Mouse (Mus musculus) A20 (cell line): ENCODE data around the gene Myo1g.

Experiments
- DNase-seq: peaks from one replicate; pipeline ENCODE4 v3.0.0-alpha.2; 2011; ENCODE audit warnings: low read depth, low spot score

The Myo1g gene

DNA sequence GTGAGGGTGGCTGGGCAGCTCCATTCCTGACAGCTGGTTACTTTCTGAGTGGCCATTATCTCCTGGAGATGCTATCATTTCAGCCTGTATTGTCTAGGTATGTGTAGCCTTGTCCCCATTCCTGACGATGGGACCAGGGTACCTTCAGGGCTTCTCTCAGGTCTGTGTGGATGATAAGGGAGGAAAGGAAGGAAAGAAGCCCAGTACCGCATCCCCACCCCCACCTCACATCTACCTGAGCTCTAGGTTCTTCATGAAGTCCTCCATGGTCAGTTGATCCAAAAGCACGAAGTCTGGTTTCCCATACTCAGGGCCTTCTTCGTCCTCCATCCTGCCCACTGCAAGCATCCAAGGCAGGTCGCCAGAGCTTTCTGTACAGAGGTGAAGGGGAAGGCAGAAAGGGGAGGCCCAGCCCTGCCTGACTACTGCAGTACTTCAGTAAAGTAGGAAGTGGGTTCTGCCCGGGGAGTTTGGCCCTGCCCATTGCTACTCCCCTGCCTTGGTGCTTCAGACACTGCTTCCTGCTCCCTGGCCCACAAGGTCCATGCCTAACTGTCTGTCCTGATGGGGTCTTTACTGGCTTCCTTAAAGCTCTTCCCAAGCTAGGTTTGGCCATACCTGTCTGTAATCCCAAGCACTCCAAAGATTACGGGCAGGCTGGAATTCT, at the start of gene Myo1g:
Gene Myo1g, minus strand, starts transcription at position 459 of the 667 bp plus-strand sequence.
- peak; percentile 87 for DNase-seq

DNA sequence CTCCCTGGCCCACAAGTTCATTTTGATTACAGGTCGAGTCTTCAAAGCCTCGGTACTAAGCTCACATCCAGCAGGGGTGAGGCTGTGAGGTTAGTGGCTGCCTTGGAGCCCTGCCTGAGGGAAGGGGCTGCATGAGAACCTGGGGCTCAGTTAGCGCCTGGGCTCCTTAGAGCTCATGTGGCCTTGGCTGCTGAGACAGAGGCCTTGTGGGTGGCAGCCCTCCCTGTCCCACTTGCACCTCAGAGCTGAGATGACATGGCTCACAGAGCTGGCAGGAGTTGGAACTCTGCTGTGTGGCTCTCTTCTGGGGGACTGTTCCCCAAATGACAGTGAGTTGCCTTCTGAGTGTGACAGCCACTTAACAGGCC, 48.6 kb upstream of the Myo1g start:
- DNase-seq: no peak

DNA sequence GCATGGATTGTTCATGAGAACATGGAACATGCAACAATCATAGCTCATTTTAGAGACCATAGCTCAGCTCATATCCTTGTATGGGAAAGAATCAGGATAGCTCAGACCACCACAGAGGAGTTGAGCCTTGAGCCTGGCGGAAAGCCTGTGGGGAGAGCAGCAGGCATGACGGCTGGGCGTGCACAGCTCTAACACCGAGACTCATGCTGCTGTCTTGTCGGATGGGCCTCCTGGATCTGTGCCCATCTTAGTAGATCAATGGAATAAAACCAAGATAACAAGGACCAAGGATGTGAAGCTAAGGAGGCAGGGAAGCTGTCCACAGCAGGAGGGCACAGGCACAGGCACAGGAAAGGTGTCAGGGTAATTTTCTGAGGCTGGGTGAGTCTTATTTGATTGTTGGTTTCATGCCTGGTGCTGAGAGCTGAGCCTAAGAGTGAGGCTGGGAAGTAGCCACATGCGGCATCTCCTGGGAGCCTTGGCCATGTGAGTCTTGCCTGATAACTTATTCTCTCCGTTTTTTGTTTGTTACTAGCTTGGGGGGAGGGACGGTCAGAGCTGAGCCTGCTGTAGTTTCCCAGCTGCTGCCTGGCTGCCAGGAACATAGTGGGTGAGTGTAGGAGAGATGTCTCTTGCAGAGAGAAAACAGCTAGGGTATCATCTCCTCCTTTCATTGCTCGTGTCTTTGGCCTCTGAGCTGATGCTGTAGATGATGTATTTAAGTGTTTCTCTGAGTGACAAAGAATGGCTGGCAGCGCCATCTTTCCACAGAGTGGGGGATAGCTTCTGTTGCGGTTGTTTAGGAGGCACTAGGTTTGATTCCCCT, 48.0 kb upstream of the Myo1g start:
- no peak for DNase-seq

DNA sequence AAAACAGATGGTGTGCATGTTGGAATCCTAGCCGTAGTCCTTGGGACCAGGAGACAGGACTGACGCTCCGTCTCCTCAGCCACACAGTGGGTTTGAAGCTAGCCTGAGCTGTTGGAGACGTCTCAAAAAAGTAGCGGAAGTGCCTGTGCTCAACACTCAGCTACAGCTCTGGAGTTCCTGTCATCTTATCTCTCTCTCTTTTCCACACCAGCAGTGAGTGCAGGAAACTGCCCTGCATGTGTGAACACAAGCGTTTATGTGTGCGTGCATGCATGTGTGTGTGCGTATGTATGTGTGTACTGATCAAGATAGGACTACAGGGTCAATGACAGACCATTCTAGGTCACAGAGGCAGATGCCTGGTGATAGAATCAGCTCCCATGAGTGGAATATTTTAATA, 47.2 kb upstream of the Myo1g start:
- no peak for DNase-seq

DNA sequence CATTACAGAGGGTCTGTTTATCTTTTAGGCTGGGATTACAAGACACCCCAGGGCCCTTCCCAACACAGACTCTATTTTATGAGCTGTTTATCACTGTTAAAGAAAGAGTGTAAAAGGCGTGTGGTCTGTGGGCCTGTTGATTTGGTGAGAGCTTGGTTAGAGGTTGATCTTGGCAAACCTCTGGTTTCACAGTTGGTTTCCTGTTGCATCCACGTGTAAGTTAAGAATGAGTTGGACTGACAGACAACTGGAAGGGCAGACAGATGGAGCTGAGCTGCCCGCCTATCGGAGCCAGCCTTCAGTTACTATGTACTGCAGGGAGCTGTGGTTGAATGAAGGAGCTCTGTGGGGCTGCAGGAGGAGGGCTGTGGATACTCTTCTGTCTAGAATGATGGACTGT, 45.7 kb upstream of the Myo1g start:
- DNase-seq: no peak

GRCm38 (mm10) chr11:6563201-6563600, 42.4 kb upstream of the Myo1g start:
- DNase-seq: no peak

- DNase-seq: no peak
These were observed 41.6 kb upstream of the Myo1g start for GRCm38 (mm10) chr11:6562359-6562758.

GRCm38 (mm10) chr11:6561474-6561873, 40.7 kb upstream of the Myo1g start:
- DNase-seq: no peak

GRCm38 (mm10) chr11:6560655-6561360, 40.0 kb upstream of the Myo1g start:
- DNase-seq: peak; percentile 63

DNA sequence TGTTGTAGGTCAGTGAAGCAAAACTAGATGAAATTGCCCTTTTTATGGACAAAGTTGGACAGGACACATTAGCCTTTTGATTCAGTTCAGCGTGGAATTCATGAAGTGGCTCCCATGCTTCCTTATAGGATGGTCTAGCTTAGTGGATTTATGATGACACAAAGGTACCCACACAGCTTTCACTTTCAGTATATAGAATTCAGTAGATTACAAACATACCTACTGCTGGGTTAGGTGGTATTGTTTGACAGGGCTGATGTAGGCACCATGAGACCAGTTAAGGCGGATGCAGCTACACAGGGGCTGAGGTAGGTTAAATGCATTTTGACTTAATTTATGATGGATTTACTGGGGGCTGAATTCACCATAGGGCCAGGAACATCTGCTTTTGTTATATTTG, 39.2 kb upstream of the Myo1g start:
- DNase-seq: peak; percentile 39

DNA sequence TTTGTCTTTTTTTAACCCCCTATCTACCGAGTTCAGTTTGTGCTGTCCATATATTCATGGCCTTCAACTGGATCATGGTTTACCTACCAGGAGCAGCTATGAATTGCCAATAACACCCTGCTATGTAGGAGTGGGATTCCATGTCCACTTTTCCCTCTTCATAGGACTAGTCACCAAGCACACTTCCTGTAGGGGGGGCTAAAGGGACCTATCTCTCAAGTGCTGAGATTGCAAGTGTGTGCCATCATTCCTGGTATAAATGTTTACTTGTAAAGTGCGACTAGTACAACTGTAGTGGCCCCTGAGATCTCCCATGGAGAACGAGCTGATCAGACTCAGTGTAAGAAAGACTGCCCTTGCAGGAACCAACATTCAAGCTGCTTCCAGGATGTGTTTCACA, 37.5 kb upstream of the Myo1g start:
- DNase-seq: peak; percentile 50

- no peak for DNase-seq
These were observed 29.4 kb upstream of the Myo1g start for GRCm38 (mm10) chr11:6550201-6550600.

DNA sequence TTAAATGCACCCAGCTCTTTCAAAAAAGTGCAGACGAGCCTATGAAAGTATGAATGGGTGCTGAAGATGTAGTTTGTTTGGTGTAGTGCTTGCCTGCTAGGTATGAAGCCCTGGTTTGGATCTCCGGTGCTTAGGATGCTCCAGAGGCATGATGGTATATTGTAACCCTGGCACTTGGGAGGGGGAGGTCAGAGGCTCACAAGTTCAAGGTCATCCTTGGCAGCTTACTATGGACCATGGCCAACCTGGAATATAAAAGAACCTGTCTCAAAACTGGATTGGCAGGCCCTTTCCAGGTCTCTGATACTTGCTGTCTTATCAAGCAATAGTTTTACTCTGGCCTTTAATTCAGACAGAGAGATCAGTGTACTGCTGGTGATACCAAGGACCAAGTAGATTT, 29.0 kb upstream of the Myo1g start:
- DNase-seq: no peak

DNA sequence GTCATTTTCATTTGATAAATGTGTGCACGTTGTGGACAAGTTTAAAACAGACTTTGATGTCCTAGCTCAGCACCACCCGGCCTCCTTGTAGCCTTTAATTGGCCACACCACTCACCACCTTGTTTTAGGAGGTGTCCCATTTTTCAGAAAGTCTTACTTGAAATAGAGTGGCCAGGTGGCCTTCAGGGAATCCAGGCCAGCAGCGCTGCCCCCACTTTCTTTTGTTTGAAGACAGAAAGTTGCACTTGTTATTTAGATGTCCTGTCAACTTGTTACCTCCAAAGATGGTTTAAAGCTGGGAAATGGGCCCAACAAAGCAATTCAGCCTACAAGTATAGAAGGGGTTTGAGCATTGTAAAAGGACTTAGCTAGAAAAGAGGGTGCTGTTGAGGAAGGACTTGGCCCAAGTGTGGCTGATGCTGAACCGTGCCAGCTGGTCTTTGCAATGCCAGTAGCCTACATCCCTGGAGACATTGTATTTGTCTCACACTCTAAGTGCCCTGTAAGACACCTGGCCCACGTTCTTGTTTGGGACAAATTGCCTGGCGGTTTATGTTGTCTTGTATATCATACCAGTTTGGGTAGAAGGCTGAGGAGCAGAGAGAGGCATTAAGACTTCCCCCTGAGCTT, 27.0 kb upstream of the Myo1g start:
- peak; percentile 53 for DNase-seq

DNA sequence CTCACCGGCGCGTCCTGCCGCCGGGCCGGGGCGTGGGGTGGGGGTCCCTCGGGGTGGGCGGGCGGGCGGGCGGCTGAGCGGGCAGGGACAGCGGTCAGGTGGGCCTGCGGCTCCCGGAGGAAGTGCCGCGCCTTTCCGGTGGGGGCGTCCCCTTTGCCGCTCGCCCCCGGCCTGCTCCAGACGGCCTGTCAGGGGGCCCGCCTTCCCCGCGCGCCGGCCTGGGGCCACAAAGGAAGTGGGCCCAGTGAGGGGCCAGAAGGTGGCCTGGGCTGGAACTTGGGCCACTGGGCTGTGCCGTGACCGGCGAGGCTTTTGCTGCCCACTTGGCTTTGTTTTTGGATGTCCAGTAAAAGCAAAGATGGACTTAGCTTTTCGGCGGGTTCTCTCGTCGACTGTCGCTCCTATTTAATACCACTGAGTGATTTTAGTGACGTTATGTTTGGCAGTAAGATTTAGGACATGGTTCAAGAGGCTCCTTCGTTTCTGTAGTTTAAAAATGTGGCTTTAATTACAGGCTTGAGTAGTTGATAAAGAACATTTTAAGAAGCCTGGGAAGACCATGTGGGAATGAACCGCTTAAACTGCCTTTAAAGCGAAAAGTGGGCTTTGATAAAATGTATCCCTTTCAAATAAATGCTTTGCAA, 26.4 kb upstream of the Myo1g start:
- peak; percentile 71 for DNase-seq

DNA sequence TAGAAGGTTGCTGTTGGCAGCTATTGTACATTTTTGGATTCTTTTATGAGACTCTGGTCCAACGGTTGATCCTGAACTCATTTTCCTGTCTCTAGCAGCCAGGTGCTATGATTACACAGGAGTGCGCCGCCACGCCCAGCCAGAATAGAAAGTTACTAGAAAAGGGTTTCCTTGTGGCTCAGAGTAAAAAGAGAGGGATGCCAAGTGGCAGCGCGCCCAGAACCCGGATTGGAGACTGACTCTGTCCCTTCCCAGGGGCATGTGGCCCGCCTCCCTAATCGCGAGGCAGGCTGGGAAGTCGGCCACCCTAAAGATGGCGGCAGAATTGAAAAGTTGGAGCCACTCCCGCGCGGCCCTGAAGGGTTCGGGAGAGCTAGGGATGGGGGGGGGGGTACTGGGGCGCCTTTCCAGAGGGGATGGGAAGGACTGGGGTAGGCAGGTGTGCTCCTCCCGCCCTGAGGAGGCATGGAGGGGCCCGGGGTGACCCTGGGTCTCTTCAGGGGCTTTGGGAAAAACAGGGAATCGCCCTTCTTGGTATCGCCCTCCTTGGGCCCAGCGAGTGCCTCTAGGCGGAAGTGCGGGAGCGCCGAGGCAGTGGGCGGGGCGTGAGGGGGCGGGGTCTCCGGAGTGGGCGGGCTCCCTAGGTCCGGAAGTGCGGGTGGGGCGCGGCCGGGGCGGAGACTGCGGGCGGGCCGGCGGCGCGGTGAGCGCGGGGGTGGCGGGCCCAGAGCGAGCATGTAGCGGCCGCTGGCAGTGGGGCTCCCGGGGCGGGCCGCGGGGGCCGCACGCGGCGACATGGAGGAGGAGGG, 25.6 kb upstream of the Myo1g start, which contains the start of gene Ccm2:
Gene Ccm2, plus strand, starts transcription at position 683 of the 809 bp plus-strand sequence.
- DNase-seq: peak; percentile 95

GRCm38 (mm10) chr11:6545857-6546192, 25.1 kb upstream of the Myo1g start:
- DNase-seq: no peak

DNA sequence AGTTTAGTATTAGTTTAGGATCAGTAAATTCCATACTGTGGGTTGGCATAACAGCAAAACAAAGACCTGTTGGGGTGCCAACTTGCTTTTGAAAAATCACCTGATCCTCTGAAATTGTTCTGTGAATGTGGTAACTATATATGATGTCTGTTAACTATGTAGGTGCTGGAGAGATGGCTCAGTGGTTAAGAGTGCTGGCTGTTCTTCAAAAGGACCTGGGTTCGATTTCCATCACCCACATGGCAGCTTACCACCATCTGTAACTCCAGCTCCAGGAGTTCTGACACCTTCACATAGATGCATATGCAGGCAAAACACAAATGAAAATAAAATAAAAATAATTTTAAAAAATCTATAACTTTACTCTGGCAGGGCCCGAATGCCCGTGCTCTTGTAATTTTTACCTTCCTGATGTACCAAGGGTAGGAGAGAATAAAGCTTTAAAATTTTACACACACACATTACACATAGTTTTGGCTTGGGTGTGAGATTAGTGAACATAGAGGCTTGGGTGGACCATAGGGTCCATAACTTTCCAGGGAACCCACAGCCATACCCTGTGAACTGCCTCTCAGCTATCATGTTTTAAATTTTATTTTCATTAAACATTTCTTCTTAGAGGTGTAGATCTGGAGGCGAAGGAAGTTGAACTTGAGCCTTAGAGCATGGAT, 24.6 kb upstream of the Myo1g start:
- no peak for DNase-seq

DNA sequence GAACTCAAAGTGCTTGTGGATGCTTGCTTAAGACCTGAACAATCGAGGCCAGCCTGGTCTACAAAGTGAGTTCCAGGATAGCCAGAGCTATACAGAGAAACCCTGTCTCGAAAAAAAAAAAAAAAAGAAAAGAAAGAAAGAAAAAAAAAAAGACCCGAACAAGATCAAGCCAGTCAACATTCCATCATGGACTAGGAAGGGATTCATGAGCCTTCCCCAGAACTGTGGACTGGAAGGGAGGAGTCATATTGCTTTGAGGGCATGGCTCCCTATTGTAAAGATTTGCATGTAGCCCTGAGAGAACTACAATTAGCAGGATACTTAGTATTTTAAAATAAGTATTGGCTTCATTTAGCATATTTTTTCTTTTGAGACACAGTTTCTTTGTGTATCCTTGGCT, 23.9 kb upstream of the Myo1g start:
- no peak for DNase-seq

- peak; percentile 70 for DNase-seq
These were observed 10.0 kb upstream of the Myo1g start for GRCm38 (mm10) chr11:6530746-6531145.
